Mouse (Mus musculus) fibroblast of lung, adult 2 months (primary cell): ENCODE data around the gene Rhot1.
"Not testable (repeated sequence)": the region's sequence is repeated elsewhere in the genome, so short reads cannot be mapped to it uniquely, and the experiment has no call there.

ENCODE experiments used
- DNase-seq: peaks from one replicate; pipeline ENCODE4 v3.0.0-alpha.2; 2011; ENCODE audit warnings: low read depth

The Rhot1 gene

GRCm38 (mm10) chr11:80196351-80196750, 12.5 kb upstream of the Rhot1 start:
- DNase-seq, result no peak

GRCm38 (mm10) chr11:80199316-80199715, 9.5 kb upstream of the Rhot1 start:
- DNase-seq, result no peak

- DNase-seq, result no peak
These were observed 9.0 kb upstream of the Rhot1 start for GRCm38 (mm10) chr11:80199773-80200172.

GRCm38 (mm10) chr11:80200326-80200725, 8.5 kb upstream of the Rhot1 start:
- no peak for DNase-seq

GRCm38 (mm10) chr11:80202296-80202695, 6.5 kb upstream of the Rhot1 start:
- DNase-seq, result no peak

GRCm38 (mm10) chr11:80204037-80204436, 4.8 kb upstream of the Rhot1 start:
- no peak for DNase-seq

GRCm38 (mm10) chr11:80204941-80205340, 3.9 kb upstream of the Rhot1 start:
- no peak for DNase-seq

GRCm38 (mm10) chr11:80208465-80208859, 357 bp upstream of the Rhot1 start:
- DNase-seq, result no peak

GRCm38 (mm10) chr11:80210321-80210720, 1.5 kb downstream of the Rhot1 start:
- no peak for DNase-seq

- no peak for DNase-seq
These were observed 3.5 kb downstream of the Rhot1 start for GRCm38 (mm10) chr11:80212282-80212681.

GRCm38 (mm10) chr11:80215291-80215690, 6.5 kb downstream of the Rhot1 start:
- DNase-seq, result no peak

GRCm38 (mm10) chr11:80218657-80219293, 10.0 kb downstream of the Rhot1 start:
- DNase-seq, result no peak

- DNase-seq, result not testable (repeated sequence)
These were observed 21.2 kb downstream of the Rhot1 start for GRCm38 (mm10) chr11:80230066-80230465.

GRCm38 (mm10) chr11:80237278-80237677, 28.5 kb downstream of the Rhot1 start:
- DNase-seq, result no peak

- DNase-seq, result no peak
These were observed 29.5 kb downstream of the Rhot1 start for GRCm38 (mm10) chr11:80238306-80238705.

GRCm38 (mm10) chr11:80247026-80247425, 38.2 kb downstream of the Rhot1 start:
- no peak for DNase-seq

- DNase-seq, result no peak
These were observed 39.7 kb downstream of the Rhot1 start for GRCm38 (mm10) chr11:80248531-80248930.

GRCm38 (mm10) chr11:80264137-80264536, 55.3 kb downstream of the Rhot1 start:
- no peak for DNase-seq

- DNase-seq, result no peak
These were observed 62.3 kb downstream of the Rhot1 start for GRCm38 (mm10) chr11:80271096-80271495.

- DNase-seq, result no peak
These were observed 66.2 kb downstream of the Rhot1 start for GRCm38 (mm10) chr11:80275011-80275410.

- DNase-seq, result no peak
These were observed 69.2 kb downstream of the Rhot1 start for GRCm38 (mm10) chr11:80278054-80278453.

- DNase-seq, result no peak
These were observed 75.0 kb downstream of the Rhot1 start for GRCm38 (mm10) chr11:80283786-80284185.

GRCm38 (mm10) chr11:80284641-80285040, 75.8 kb downstream of the Rhot1 start:
- DNase-seq, result no peak

GRCm38 (mm10) chr11:80287150-80287549, 78.3 kb downstream of the Rhot1 start:
- DNase-seq, result no peak
